Mouse (Mus musculus): ENCODE measurements around the gene Slc41a2. TPM values are rescaled to one million over a fixed set of nuclear protein-coding genes. Genes with fewer than 3 reads are reported as not detected.
"Not testable (repeated sequence)": the region's sequence is repeated elsewhere in the genome, so short reads cannot be mapped to it uniquely, and the experiment has no call there.

Slc41a2 gene
- polyA plus RNA-seq, 1 experiment from 2014 or later: 0.36 TPM

DNA sequence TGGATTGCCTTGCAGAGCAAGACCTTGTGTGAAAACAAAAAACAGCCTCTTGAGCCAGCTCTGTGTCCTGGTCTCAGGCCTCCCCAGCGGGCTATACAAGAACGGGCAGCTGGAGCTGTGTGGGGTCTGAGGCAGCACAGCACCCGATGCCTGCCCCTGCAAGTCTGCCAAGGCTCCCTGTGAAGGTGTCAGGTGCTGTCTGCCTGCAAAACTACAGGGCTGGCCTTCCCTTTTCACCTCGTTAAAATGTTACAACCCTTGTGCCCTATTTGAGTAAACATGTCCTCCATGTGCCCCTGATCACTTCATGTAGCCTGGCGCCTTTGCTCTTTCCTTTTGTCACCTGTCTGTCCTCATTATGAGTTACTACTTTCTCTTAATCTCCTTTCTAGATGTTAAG is 31.2 kb upstream of the Slc41a2 start:
- H3K36me3 ChIP-seq (replicated peaks): peaks cover 99% of the 10 kb centered on the region
- 93% methylated on average over 5 of the region's 5 CpGs for WGBS
- no peak overlapping the region for H3K27ac ChIP-seq
- H3K9me3 ChIP-seq: no peaks in the 10 kb centered on the region
- no peak for DNase-seq (ENCODE audit: extremely low spot score, low spot score)
- H3K4me3 ChIP-seq: no peak overlapping the region
- no peaks in the 10 kb centered on the region for H3K27me3 ChIP-seq (ENCODE audit: poor library complexity, severe bottlenecking)
- no peaks in the 10 kb centered on the region for H3K4me1 ChIP-seq

DNA sequence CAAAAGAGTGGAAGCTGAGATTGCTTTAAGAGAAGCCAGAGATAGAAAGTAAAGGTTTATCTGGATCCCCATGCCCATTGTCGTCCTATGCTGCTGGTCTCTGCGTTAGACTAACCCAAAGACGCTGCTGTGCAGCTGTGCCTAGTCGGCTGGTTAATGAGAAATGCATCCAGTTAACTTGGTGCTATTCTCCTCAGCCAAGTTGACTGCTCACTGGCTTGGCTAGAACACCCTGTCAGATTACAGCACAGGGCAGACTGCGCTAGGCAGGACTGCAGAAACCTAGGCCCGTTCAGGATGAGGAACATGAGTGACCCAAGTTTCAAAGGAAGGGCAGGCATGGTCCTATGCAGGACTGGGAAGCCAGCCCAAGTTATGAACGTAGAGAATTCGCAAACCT is 25.8 kb upstream of the Slc41a2 start:
- Histone ChIP-seq H3K4me3 (no peak overlapping the region), H3K27me3 (ENCODE audit: poor library complexity, severe bottlenecking) (no peaks in the 10 kb centered on the region), H3K36me3 (replicated peaks) (peaks cover 63% of the 10 kb centered on the region), H3K27ac (no peak overlapping the region), H3K9me3 (no peaks in the 10 kb centered on the region), H3K4me1 (peaks cover 20% of the 10 kb centered on the region)
- DNase-seq (ENCODE audit: extremely low spot score, low spot score): no peak
- 95% methylated on average over 8 of the region's 8 CpGs for WGBS

DNA sequence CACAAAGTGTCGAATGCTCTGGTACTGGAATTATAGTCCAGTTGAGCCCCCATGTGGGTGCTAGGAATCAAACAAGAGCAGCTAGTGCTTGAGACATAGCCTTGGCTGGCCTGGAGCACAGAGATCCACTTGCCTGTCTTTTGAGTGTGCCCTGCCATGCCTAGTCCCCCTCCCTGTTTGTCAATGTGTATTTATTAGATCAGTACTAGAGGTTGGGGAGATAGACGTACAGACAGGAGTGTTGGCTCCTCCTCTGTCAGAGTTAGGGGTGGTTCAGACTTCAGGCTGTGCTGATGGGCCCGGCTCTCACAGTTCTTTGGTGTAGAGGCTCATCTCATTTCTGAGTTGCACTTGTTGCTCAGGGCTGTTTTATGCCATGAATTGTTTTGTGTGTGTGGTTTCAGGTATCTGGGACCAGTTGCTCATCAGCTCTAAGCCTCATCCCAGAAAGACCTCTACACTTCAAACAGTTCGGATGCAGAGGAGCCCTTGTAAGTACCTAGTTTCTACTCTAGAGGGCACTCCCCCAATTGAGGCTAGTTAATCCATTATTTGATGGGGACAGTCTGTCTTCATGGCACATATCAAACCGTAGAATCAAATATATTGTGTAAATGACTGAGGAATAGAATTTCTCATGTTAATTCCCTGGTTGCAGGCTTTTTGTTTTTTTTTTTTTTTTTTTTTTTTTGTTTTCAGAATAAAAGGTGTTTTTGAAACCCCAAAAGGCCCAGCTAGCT is 24.1 kb upstream of the Slc41a2 start:
- Histone ChIP-seq H3K4me1 (peaks cover 20% of the 10 kb centered on the region), H3K27me3 (ENCODE audit: poor library complexity, severe bottlenecking) (no peaks in the 10 kb centered on the region), H3K27ac (no peak overlapping the region), H3K9me3 (no peaks in the 10 kb centered on the region), H3K36me3 (replicated peaks) (peaks cover 46% of the 10 kb centered on the region), H3K4me3 (peak overlapping the region; percentile 99)
- 68% methylated on average over 5 of the region's 5 CpGs for WGBS
- DNase-seq (ENCODE audit: extremely low spot score, low spot score): peak; percentile 15

DNA sequence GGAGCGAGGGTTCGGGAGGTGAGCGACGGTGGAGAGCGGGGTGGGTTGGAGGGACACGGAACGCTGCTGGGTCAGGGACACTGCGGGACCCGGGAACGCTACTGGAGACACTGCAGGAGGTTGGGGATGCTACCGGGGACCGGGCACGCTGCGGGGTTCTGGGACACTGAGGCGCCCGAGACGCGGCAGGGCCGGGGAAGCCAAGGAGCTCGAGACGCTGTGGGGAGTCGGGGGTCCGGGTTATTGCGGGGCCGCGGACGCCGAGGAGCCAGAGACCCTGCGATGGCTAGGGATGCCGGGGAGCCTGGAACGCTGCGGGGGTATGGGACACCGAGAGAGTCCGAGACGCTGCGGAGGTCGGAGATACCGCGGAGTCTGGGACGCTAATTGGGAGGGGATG is 22.7 kb upstream of the Slc41a2 start:
- no peak for DNase-seq (ENCODE audit: extremely low spot score, low spot score)
- Histone ChIP-seq H3K4me1 (peaks cover 20% of the 10 kb centered on the region), H3K27ac (peak overlapping the region; percentile 91), H3K27me3 (ENCODE audit: poor library complexity, severe bottlenecking) (no peaks in the 10 kb centered on the region), H3K4me3 (peak overlapping the region; percentile 99), H3K9me3 (no peaks in the 10 kb centered on the region), H3K36me3 (replicated peaks) (peaks cover 32% of the 10 kb centered on the region)
- under 1% methylated on average over 40 of the region's 40 CpGs for WGBS

DNA sequence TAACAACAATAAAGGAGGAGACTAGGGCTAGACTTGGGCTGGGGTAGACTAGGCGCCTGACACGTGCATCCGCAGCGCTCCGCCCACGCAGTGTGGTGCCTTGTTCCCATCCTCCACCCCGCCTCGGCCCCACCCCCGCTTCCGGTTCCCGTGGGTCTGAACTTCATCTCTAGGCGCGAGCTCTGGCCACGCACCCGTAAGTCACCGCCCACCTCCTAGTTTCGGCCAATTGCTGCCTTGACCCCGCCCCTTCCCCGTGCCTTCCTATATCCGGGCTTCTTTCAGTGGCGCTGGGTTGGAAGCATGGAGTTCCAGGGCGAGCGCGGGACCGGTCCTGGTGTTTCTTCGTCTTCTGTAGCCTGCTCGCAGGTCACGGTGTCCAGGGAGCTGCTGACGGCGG is 22.3 kb upstream of the Slc41a2 start, which contains the start of gene D10Wsu102e:
D10Wsu102e (plus strand) TSS at position 266 of the 400 bp plus-strand sequence.
- H3K27ac ChIP-seq: peak within 1 kb of the TSS; percentile 91
- peaks cover 28% of the 10 kb centered on the region for H3K36me3 ChIP-seq (replicated peaks)
- peak; percentile 98 for DNase-seq (ENCODE audit: extremely low spot score, low spot score)
- no peaks in the 10 kb centered on the region for H3K27me3 ChIP-seq (ENCODE audit: poor library complexity, severe bottlenecking)
- WGBS: under 1% methylated on average over 30 of the region's 30 CpGs
- H3K9me3 ChIP-seq: no peaks in the 10 kb centered on the region
- peak within 1 kb of the TSS; percentile 99 for H3K4me3 ChIP-seq
- H3K4me1 ChIP-seq: peaks cover 20% of the 10 kb centered on the region

DNA sequence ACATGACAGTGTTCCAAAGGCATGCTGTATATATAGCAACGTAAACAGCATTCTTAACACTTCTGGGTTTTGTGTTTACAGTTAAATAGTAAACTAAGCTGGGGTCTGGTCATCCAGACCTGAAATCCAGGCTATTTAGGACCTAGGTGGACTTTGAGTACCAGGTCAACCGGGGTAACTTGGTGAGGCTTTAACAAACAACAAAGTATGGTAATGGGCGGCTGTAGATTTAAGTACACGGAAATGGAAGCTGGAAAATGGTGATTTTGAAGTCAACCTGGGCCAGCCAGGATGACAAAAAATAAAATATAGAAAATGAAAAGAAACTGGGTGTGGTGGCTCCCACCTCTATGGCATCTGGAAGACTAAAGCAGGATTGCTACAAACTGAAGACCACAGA is 21.8 kb upstream of the Slc41a2 start:
- Histone ChIP-seq H3K36me3 (replicated peaks) (peaks cover 23% of the 10 kb centered on the region), H3K4me3 (peak overlapping the region; percentile 99), H3K27ac (peak overlapping the region; percentile 91), H3K27me3 (ENCODE audit: poor library complexity, severe bottlenecking) (no peaks in the 10 kb centered on the region), H3K9me3 (no peaks in the 10 kb centered on the region), H3K4me1 (peaks cover 20% of the 10 kb centered on the region)
- 87% methylated on average over 4 of the region's 4 CpGs for WGBS
- DNase-seq (ENCODE audit: extremely low spot score, low spot score): no peak

DNA sequence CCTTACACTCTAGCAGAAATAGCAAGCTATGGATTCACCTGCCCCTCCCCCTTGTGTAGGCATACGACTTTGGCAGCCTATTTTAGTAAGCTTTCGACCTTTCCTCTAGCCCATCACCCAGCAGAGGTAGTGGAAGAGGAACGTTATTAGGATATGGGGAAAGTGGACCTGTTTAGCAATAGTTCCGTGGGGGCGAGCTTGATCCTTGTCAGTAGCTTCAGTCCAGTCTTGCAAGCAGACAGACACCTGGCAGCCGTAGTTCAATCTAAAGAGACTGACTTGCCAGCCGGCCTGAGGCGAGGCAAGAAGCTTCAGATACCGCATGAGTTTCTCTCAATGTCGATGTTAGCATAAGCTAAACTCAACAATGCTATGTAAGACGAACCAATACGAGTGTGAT is 18.7 kb upstream of the Slc41a2 start:
- H3K27me3 ChIP-seq (ENCODE audit: poor library complexity, severe bottlenecking): no peaks in the 10 kb centered on the region
- no peaks in the 10 kb centered on the region for H3K36me3 ChIP-seq (replicated peaks)
- H3K4me1 ChIP-seq: peaks cover 16% of the 10 kb centered on the region
- no peak for DNase-seq (ENCODE audit: extremely low spot score, low spot score)
- 84% methylated on average over 12 of the region's 12 CpGs for WGBS
- H3K27ac ChIP-seq: no peak overlapping the region
- H3K9me3 ChIP-seq: no peaks in the 10 kb centered on the region
- no peak overlapping the region for H3K4me3 ChIP-seq

DNA sequence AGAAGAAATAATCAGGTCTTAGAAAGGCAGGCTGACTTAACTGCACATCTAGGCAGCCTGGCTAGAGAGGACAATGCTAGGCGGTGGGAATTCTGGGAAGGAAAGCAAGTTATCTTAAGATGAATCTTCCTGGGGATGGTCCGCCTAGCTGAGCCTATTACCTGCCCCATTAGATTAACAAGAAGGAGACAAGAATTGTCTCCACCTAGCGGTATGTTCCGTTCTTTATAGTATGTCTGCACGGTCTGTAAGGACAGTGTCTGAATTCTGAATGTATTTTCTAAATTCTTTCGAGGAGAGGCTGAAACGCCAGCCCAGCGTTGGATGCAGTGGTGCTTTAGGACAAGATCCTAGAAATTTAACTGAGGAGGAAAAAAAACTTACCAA is 16.6 kb upstream of the Slc41a2 start:
- H3K9me3 ChIP-seq: no peaks in the 10 kb centered on the region
- H3K27ac ChIP-seq: no peak overlapping the region
- no peak for DNase-seq (ENCODE audit: extremely low spot score, low spot score)
- no peaks in the 10 kb centered on the region; the same call in 1 of the 2 replicates for H3K27me3 ChIP-seq (ENCODE audit: poor library complexity, severe bottlenecking)
- WGBS: 73% methylated on average over 8 of the region's 8 CpGs
- H3K4me1 ChIP-seq: peaks cover 4% of the 10 kb centered on the region
- no peak overlapping the region for H3K4me3 ChIP-seq
- no peaks in the 10 kb centered on the region for H3K36me3 ChIP-seq (replicated peaks)

DNA sequence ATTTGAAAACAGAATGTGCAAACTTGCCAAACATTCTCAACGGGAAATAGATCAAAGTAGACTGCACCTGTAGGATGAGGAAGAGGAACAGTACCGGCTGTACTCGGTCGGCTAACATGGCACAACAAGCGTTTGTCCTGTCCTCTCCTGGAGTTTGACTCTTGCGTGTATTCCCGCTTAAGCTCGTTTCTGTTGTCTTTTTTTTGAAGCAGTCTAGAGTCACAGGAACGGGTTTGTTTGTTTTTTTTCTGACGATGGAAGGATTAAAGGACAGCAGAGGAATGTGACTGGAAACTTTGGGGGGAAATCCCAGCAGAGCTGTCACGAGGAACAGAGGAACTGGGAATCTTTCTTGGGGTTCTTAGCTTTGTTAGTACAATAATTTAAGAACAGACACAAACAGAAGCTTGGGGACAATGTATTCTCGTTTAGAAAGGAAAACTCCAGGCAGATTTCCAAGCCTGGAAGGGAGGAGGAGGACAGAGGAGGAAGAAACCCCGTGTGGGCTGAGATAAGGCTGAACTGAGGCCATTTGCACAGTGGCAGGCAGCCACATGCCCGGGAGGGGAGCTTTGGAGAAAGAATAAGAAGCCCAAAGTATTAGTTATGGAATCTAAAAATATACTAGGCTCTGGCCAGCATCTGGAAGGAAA is 16.1 kb upstream of the Slc41a2 start:
- no peaks in the 10 kb centered on the region for H3K4me1 ChIP-seq
- H3K4me3 ChIP-seq: no peak overlapping the region
- no peaks in the 10 kb centered on the region for H3K36me3 ChIP-seq (replicated peaks)
- no peaks in the 10 kb centered on the region; the same call in 1 of the 2 replicates for H3K27me3 ChIP-seq (ENCODE audit: poor library complexity, severe bottlenecking)
- H3K9me3 ChIP-seq: no peaks in the 10 kb centered on the region
- WGBS: 72% methylated on average over 14 of the region's 14 CpGs
- no peak for DNase-seq (ENCODE audit: extremely low spot score, low spot score)
- no peak overlapping the region for H3K27ac ChIP-seq

DNA sequence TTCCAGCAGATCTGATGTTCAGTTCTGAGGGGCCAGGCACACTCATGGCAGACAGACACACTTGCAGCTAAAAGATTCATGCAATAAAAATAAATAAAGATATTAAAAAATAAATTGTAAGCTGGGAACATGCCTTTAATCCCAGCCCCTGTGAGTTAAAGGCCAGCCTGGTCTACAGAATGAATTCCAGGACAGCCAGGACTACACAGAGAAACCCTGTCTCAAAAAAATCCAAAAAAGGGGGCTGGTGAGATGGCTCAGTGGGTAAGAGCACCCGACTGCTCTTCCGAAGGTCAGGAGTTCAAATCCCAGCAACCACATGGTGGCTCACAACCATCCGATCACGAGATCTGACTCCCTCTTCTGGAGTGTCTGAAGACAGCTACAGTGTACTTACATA is 14.1 kb upstream of the Slc41a2 start:
- WGBS: 86% methylated on average over 4 of the region's 4 CpGs
- H3K27ac ChIP-seq; DNase-seq (ENCODE audit: extremely low spot score, low spot score); H3K36me3 ChIP-seq (replicated peaks); H3K27me3 ChIP-seq (ENCODE audit: poor library complexity, severe bottlenecking); H3K9me3 ChIP-seq; H3K4me3 ChIP-seq; H3K4me1 ChIP-seq: not testable (repeated sequence)

DNA sequence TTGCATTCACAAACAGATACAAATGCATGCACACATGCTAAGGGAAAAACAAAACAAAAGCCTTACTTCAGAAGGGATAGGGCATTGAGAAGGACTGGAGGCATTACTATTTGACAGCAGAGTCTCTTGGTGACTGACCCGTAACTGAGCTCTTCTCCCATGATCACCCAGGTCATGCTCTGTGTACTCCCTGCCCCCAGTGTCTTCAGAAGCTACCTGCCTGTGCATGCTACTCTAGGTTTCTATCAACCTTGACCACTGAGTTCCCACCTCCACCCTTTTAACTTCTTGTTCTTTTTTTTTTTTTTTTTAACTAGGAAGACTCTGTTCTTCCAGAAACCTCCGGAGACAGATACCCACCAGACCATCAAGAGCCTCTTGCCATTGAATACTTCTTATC is 13.0 kb upstream of the Slc41a2 start:
- Histone ChIP-seq H3K9me3 (no peaks in the 10 kb centered on the region), H3K4me1 (0 out of 2 replicates have a peak, but pooled peaks cover 4% of the 10 kb centered on the region), H3K36me3 (replicated peaks) (no peaks in the 10 kb centered on the region), H3K4me3 (no peak overlapping the region), H3K27me3 (ENCODE audit: poor library complexity, severe bottlenecking) (no peaks in the 10 kb centered on the region; the same call in 1 of the 2 replicates), H3K27ac (no peak overlapping the region)
- no peak for DNase-seq (ENCODE audit: extremely low spot score, low spot score)
- WGBS: 82% methylated on average over 2 of the region's 2 CpGs

DNA sequence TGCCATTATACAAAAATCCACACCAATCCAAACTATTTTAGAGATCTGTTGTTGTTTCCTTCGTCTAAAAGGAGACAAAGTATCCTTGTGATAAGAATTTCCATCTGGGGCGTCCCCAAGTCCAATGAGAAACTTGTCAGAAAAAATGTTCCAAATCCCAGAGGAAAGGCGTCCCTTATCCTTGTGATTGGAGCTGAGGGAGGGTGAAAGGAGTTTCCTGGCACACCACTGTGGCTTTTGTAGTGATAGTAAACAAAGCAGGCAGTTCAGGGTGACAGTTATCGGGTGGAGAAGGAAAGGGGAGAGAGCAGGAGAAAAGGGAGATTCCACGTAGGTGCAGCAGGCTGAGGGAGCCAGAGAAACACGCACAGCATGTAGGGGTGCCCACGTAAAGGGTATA is 9.8 kb upstream of the Slc41a2 start:
- Histone ChIP-seq H3K27ac (no peak overlapping the region), H3K27me3 (ENCODE audit: poor library complexity, severe bottlenecking) (no peaks in the 10 kb centered on the region; the same call in 1 of the 2 replicates), H3K4me1 (0 out of 2 replicates have a peak, but pooled peaks cover 4% of the 10 kb centered on the region), H3K9me3 (no peaks in the 10 kb centered on the region), H3K4me3 (no peak overlapping the region), H3K36me3 (replicated peaks) (no peaks in the 10 kb centered on the region)
- no peak for DNase-seq (ENCODE audit: extremely low spot score, low spot score)
- WGBS: 23% methylated on average over 7 of the region's 7 CpGs

DNA sequence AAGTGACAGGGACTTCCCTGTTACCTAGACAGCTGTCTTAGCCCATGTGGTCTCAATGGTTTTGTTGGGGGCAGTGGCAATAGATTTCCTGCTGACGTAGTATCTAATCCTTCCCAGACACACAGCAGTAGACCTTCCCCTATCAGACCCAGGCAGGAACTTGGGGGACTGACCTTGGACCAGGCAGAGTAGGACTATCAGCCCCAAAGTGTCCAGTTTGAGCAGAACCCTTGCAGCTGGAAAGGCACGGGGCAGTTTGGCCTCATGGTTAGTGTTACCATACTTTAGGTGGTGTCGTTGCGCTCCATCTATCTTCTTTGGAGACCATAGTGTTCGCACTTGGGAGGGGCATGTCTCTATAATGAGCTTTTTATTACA is 8.7 kb upstream of the Slc41a2 start:
- WGBS: 84% methylated on average over 5 of the region's 5 CpGs
- Histone ChIP-seq H3K36me3 (replicated peaks) (no peaks in the 10 kb centered on the region), H3K27ac (no peak overlapping the region), H3K4me1 (0 out of 2 replicates have a peak, but pooled peaks cover 4% of the 10 kb centered on the region), H3K27me3 (ENCODE audit: poor library complexity, severe bottlenecking) (no peaks in the 10 kb centered on the region; the same call in 1 of the 2 replicates), H3K4me3 (no peak overlapping the region), H3K9me3 (no peaks in the 10 kb centered on the region)
- no peak for DNase-seq (ENCODE audit: extremely low spot score, low spot score)

Data from forebrain, embryonic 10.5 days (tissue).